Mouse (Mus musculus) monocyte, adult 5-6 weeks (primary cell): ENCODE measurements around the gene AI467606. TPM values are rescaled to one million over a fixed set of nuclear protein-coding genes. Genes with fewer than 3 reads are reported as not detected.

Experiments
- ATAC-seq: fragments of 153-309, 156-312 bp; replicated peaks from 2 replicates; pipeline ENCODE4 v1.8.0; 2017; ENCODE audit warnings: mild to moderate bottlenecking; ENCODE audit not compliant: low TSS enrichment, insufficient number of reproducible peaks, severe bottlenecking, poor library complexity, low FRiP score
- total RNA-seq: library from RNA; stranded (forward); fragments of 200-1000, 200-491, 200-594 nt; gene quantifications from 3 replicates; pipeline ENCODE4 v1.2.3, GENCODE M21; 2017

Gene AI467606
- total RNA-seq, 1 experiment from 2014 or later = 34.3 TPM

- ATAC-seq = no peak
These were observed 2.0 kb upstream of the AI467606 start for GRCm38 (mm10) chr7:127088901-127089845.

DNA sequence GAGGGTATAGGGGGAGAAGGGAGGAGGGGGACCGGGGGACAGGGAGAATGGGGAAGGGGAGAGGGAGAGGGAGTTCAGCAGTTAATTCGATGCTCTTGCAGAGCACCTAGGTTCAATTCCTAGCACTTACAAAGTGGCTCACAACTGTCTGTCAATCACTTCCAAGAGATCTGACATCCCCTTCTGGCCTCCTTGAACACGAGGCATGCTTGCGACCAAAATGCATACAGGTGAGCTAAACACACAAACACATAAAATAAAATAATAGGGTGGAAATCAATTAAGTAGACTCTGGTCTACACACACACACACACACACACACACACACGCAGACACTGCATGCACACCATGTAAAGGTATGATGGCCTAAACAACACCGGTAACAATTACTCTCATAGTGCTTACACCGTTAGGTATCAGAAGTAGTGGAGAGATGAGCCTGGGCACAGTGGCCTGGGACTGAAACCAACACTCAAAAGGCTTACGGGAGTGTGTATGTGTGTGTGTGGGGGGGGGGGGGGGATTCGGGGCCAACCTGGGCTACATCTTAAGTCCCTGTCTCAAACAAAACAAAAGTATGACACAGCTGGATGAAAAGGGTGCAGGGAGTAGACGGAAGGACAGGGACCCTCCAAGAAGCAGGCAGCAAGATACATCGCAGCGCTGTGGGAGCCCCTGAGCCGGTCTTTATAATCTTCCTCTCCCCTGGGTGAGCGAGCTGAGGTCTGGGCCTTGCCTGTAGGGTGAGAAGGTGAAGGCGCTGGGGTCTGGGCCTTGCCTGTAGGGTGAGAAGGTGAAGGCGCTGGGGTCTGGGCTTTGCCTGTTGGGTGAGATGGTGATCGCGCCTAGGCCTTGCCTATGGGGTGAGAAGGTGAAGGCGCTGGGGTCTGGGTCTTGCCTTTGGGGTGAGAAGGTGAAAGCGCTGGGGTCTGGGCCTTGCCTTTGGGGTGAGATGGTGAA is 725 bp upstream of the AI467606 start:
- ATAC-seq = no peak

GRCm38 (mm10) chr7:127093914-127094313 is 2.8 kb downstream of the AI467606 start:
- no peak for ATAC-seq

- no peak for ATAC-seq
These were observed 5.3 kb downstream of the AI467606 start for GRCm38 (mm10) chr7:127096456-127096855.

- no peak for ATAC-seq
These were observed 7.4 kb downstream of the AI467606 start for GRCm38 (mm10) chr7:127098521-127098920.

DNA sequence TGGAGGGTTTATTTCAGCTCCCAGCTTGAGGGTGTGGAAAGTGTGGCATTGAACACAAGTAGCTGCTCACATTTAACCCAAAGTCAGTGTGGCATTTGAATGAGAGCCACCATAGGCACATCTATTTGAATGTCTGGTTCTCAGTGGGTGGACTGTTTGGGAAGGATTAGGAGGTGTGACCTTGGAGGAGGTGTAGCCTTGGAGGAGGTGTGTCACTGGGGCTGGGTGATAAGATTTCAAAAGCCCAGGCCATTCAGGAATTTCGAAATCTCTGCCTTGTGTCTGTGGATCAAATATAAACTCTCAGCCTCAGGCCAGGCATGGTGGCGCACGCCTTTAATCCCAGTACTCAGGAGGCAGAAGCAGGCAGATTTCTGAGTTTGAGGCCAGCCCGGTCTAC is 7.8 kb downstream of the AI467606 start:
- ATAC-seq = no peak

DNA sequence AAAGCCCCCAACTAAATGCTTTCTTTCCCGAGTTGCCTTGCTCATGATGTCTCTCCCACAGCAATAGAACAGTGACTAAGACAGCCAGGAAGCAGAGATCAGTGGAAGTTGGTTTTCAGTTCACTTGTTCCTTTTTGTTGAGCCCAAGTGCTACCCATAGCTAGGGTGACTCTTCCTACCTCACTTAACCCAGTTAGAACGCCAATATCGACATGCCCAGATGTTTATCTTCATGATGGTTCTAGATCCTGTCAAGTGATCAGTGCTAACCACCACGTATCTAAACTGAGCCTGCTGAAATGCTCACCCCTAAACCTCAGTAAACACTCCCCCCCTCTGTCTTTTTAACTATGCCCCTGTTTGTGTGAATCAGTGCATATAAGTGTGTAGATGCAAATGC is 8.4 kb downstream of the AI467606 start:
- ATAC-seq = no peak

DNA sequence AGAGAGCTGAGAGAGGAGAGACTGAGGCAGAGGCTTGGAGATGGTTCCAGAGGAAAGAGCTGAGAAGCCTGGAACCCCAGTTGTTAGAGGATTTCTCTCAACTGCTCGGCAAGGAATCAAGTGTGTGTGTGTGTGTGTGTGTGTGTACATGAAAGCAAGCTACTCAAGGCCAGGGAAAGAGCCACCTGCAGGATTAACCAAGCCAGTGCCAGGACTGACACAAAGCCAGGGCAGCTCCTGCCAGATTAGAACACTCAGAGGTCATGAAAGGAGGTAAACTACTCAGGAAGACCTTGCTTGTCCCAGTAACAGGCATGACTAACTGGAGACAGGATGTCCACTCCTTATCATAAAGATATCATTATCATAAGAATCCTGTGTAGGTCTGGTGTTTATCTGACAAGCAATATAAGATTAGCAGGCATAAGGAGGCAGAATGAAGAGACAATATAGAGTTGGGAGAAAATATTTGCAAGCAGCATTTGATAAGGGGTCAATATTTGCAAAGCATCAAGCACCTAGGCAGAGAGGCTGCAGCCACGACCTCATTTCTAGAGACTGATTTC is 10.4 kb downstream of the AI467606 start:
- ATAC-seq = no peak

DNA sequence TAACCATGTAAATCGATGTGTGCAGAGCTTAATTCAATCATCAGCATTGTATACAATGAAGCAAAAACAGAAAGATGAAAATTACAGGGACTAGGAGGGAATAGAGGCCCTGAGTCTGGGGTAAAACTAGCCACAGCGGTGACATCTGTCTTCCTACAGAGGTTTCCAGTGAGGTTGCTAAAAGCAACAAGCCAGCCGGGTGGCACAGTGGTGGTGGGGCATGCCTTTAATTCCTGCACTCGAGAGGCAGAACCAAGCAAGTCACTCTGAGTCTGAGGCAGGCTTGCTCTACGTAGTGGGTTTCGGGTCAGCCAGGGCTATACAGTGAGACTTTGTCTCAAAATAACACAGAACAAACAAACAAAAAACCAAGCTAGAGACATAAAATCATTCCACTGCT is 11.0 kb downstream of the AI467606 start:
- no peak for ATAC-seq

GRCm38 (mm10) chr7:127103960-127104359 is 12.8 kb downstream of the AI467606 start:
- 0 out of 2 replicates have a peak, but pooled peaks have one; percentile 24 for ATAC-seq

- ATAC-seq = peak; percentile 76
These were observed 13.6 kb downstream of the AI467606 start for GRCm38 (mm10) chr7:127104560-127105332.

DNA sequence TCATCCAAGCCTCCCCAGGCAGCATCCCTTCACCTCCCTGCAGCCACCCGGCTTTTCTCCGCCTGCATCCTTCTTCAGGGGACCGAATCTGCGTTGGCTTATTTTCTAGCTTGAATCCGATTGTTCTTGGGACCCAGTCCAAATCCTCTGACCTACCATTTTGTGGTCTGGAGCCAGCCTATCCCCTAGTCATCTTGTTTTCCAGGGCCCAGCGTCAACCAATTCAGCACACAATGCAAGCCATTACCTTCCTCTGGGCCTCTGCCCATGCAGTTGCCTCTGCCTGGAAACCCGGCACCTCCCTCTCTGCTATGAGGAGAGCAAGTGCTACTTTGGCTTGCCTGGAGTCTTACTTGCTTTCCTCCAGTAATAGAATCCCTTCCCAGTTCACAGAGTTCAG is 14.4 kb downstream of the AI467606 start:
- no peak for ATAC-seq

DNA sequence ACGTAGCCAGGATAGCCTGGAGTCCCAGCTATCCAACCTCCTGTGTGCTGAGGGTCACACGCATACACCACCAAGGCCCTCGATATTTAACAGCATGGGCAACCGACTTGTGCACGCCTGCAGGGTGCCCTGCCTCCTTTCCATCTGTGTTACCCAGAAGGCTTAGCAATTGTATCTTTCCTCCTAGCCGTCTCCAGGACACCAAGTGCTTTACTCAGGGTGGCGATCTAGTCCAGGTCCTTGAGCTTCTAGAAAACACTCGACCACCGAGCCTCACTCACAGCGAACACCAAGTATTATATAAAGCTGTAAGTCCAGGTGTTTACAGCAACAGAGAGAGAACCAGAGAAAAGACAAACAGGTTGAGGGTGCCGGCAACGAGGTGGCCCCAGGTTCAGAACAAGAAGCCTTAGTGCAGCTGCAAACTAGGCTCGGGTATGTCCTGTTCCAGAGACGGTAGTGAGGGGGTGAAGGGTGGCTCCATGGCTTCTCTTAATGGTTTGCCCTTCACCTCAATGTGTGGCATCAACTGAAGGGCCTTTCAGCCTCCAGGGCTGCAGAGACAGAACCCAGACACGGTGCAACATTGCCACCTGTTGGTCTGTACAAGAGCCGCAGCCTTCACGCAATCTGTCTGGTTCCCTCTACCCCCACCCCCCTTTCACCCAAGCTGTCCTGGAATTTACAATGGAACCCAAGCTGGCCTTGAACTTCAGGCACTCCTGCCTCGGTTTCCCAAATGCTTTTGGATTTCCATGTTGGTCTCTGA is 19.3 kb downstream of the AI467606 start:
- ATAC-seq = peak; percentile 54

DNA sequence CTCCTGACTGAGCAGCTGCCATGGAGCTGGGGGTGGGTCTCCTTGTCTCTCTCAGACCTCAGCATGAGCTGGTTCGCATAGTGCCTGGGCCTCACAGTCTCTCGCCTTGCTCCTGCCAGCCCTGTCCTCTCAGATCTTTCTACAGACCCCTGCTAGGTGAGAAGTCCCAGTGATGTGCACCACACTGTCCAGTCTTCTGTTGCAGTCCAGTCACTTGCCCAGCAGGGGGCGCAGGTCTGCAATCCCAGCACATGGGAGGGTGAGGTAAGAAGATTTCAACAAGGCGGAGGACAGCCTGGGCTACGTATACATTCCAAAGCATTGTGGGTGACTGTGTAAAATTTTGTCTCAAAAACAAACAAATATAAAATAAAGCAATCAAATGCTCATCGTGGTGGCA is 20.3 kb downstream of the AI467606 start:
- ATAC-seq = peak; percentile 56; the same call in 1 of the 2 replicates

- no peak for ATAC-seq
These were observed 21.2 kb downstream of the AI467606 start for GRCm38 (mm10) chr7:127112251-127112841.

DNA sequence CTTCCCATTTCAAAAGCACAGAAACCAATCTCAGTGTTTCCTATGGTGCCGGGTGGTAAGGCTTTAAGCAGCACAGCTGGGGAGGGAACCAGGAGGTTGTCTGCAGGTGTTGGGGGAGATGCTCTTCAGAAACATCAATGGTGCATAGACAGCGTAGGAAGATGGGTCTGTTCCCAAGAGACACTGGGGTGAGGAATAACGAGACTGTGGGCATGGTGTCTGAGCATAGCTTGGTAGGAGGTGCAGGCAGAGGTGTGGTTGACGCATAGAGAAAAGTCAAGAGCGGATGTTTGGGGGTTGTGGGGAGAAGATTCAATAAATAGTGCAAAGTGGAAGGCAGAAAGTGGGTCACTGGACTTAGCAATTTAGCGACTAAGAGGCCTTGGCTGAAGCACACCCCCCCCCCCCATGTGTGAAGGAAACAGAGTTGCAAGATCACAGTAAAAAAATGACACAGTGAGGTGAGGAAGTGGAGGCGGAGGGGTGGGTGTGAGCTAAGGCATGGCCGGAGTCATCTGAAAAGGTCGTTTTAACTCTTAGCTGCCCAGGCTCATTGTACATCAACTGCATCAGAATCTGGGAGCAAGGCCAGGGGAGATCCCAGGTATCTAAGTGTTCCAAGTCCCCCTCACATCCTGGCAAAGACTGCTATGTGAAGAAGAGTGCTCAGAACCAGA is 21.9 kb downstream of the AI467606 start:
- peak; percentile 25; the same call in 1 of the 2 replicates for ATAC-seq
